Mouse (Mus musculus): ENCODE results near the gene Adgrl2. TPM values are rescaled to one million over a fixed set of nuclear protein-coding genes. Genes with fewer than 3 reads are reported as not detected.

Gene Adgrl2
- polyA plus RNA-seq, 1 experiment: 6.6 TPM

- 12% methylated on average over 12 of the region's 12 CpGs for WGBS
- no peak overlapping the region; the same call in 1 of the 2 replicates for H3K4me3 ChIP-seq (ENCODE audit: extremely low read depth, insufficient read depth, insufficient read length)
- no peak for DNase-seq (ENCODE audit: low read depth in 1 of 2, low spot score in 2 of 2)
Measured at GRCm38 (mm10) chr3:148852556-148852955, 137.8 kb downstream of the Adgrl2 start.

GRCm38 (mm10) chr3:148850821-148851220 lies 139.5 kb downstream of the Adgrl2 start:
- H3K4me3 ChIP-seq (ENCODE audit: extremely low read depth, insufficient read depth, insufficient read length): no peak overlapping the region
- no peak for DNase-seq (ENCODE audit: low read depth in 1 of 2, low spot score in 2 of 2)
- H3K4me1 ChIP-seq (ENCODE audit: control insufficient read depth, insufficient read depth, insufficient read length): peaks cover 3% of the 10 kb centered on the region; the same call in 1 of the 2 replicates
- 76% methylated on average over 4 of the region's 4 CpGs for WGBS
- H3K27me3 ChIP-seq (ENCODE audit: control insufficient read depth, insufficient read depth, low read length): no peaks in the 10 kb centered on the region
- no peak overlapping the region for H3K27ac ChIP-seq (ENCODE audit: insufficient read depth, low read length)
- TF ChIP-seq CTCF (IDR thresholded peaks at IDR 0.05; ENCODE audit: extremely low read depth, insufficient read depth, insufficient read length, insufficient replicate concordance): no peak
- no peaks in the 10 kb centered on the region for H3K36me3 ChIP-seq (ENCODE audit: control insufficient read depth, insufficient read depth, low read length)

More at GRCm38 (mm10) chr3:148852556-148852955, 137.8 kb downstream of the Adgrl2 start:
- Histone ChIP-seq H3K36me3 (ENCODE audit: control insufficient read depth, insufficient read depth, low read length) (no peaks in the 10 kb centered on the region), H3K27ac (ENCODE audit: insufficient read depth, low read length) (no peak overlapping the region), H3K4me1 (ENCODE audit: control insufficient read depth, insufficient read depth, insufficient read length) (peaks cover 3% of the 10 kb centered on the region; the same call in 1 of the 2 replicates), H3K27me3 (ENCODE audit: control insufficient read depth, insufficient read depth, low read length) (no peaks in the 10 kb centered on the region)
- TF ChIP-seq POLR2A (IDR thresholded peaks at IDR 0.05; ENCODE audit: low read depth, low read length) (no peak), CTCF (IDR thresholded peaks at IDR 0.05; ENCODE audit: extremely low read depth, insufficient read depth, insufficient read length, insufficient replicate concordance) (no peak)

GRCm38 (mm10) chr3:148848366-148848765 lies 142.0 kb downstream of the Adgrl2 start:
- Histone ChIP-seq H3K36me3 (ENCODE audit: control insufficient read depth, insufficient read depth, low read length) (no peaks in the 10 kb centered on the region), H3K27ac (ENCODE audit: insufficient read depth, low read length) (no peak overlapping the region), H3K27me3 (ENCODE audit: control insufficient read depth, insufficient read depth, low read length) (no peaks in the 10 kb centered on the region), H3K4me3 (ENCODE audit: extremely low read depth, insufficient read depth, insufficient read length) (no peak overlapping the region), H3K4me1 (ENCODE audit: control insufficient read depth, insufficient read depth, insufficient read length) (peaks cover 3% of the 10 kb centered on the region; the same call in 1 of the 2 replicates)
- no peak for DNase-seq (ENCODE audit: low read depth in 1 of 2, low spot score in 2 of 2)
- TF ChIP-seq POLR2A (IDR thresholded peaks at IDR 0.05; ENCODE audit: low read depth, low read length): no peak
- no peak for TF ChIP-seq CTCF (IDR thresholded peaks at IDR 0.05; ENCODE audit: extremely low read depth, insufficient read depth, insufficient read length, insufficient replicate concordance)
- 86% methylated on average over 2 of the region's 2 CpGs for WGBS

GRCm38 (mm10) chr3:148844182-148844581 lies 146.2 kb downstream of the Adgrl2 start:
- DNase-seq (ENCODE audit: low read depth in 1 of 2, low spot score in 2 of 2): no peak
- TF ChIP-seq CTCF (IDR thresholded peaks at IDR 0.05; ENCODE audit: extremely low read depth, insufficient read depth, insufficient read length, insufficient replicate concordance) (no peak), POLR2A (IDR thresholded peaks at IDR 0.05; ENCODE audit: low read depth, low read length) (no peak)
- Histone ChIP-seq H3K4me1 (ENCODE audit: control insufficient read depth, insufficient read depth, insufficient read length) (no peaks in the 10 kb centered on the region), H3K36me3 (ENCODE audit: control insufficient read depth, insufficient read depth, low read length) (no peaks in the 10 kb centered on the region), H3K4me3 (ENCODE audit: extremely low read depth, insufficient read depth, insufficient read length) (no peak overlapping the region), H3K27ac (ENCODE audit: insufficient read depth, low read length) (no peak overlapping the region), H3K27me3 (ENCODE audit: control insufficient read depth, insufficient read depth, low read length) (no peaks in the 10 kb centered on the region)
- WGBS: 58% methylated on average over 6 of the region's 6 CpGs

GRCm38 (mm10) chr3:148842533-148842932 lies 147.8 kb downstream of the Adgrl2 start:
- no peaks in the 10 kb centered on the region for H3K4me1 ChIP-seq (ENCODE audit: control insufficient read depth, insufficient read depth, insufficient read length)
- H3K4me3 ChIP-seq (ENCODE audit: extremely low read depth, insufficient read depth, insufficient read length): no peak overlapping the region
- no peak for DNase-seq (ENCODE audit: low read depth in 1 of 2, low spot score in 2 of 2)
- H3K27me3 ChIP-seq (ENCODE audit: control insufficient read depth, insufficient read depth, low read length): no peaks in the 10 kb centered on the region
- WGBS: 94% methylated on average over 7 of the region's 7 CpGs
- H3K27ac ChIP-seq (ENCODE audit: insufficient read depth, low read length): no peak overlapping the region
- no peak for TF ChIP-seq POLR2A (IDR thresholded peaks at IDR 0.05; ENCODE audit: low read depth, low read length)
- no peak for TF ChIP-seq CTCF (IDR thresholded peaks at IDR 0.05; ENCODE audit: extremely low read depth, insufficient read depth, insufficient read length, insufficient replicate concordance)
- no peaks in the 10 kb centered on the region for H3K36me3 ChIP-seq (ENCODE audit: control insufficient read depth, insufficient read depth, low read length)

GRCm38 (mm10) chr3:148838835-148839296 lies 151.5 kb downstream of the Adgrl2 start:
- H3K36me3 ChIP-seq (ENCODE audit: control insufficient read depth, insufficient read depth, low read length): no peaks in the 10 kb centered on the region
- 96% methylated on average over 13 of the region's 13 CpGs for WGBS
- no peaks in the 10 kb centered on the region for H3K4me1 ChIP-seq (ENCODE audit: control insufficient read depth, insufficient read depth, insufficient read length)
- H3K27me3 ChIP-seq (ENCODE audit: control insufficient read depth, insufficient read depth, low read length): no peaks in the 10 kb centered on the region
- DNase-seq (ENCODE audit: low read depth in 1 of 2, low spot score in 2 of 2): no peak
- TF ChIP-seq POLR2A (IDR thresholded peaks at IDR 0.05; ENCODE audit: low read depth, low read length) (no peak), CTCF (IDR thresholded peaks at IDR 0.05; ENCODE audit: extremely low read depth, insufficient read depth, insufficient read length, insufficient replicate concordance) (no peak)
- no peak overlapping the region for H3K27ac ChIP-seq (ENCODE audit: insufficient read depth, low read length)
- no peak overlapping the region for H3K4me3 ChIP-seq (ENCODE audit: extremely low read depth, insufficient read depth, insufficient read length)

GRCm38 (mm10) chr3:148838095-148838834 lies 152.1 kb downstream of the Adgrl2 start:
- Histone ChIP-seq H3K27ac (ENCODE audit: insufficient read depth, low read length) (no peak overlapping the region), H3K36me3 (ENCODE audit: control insufficient read depth, insufficient read depth, low read length) (no peaks in the 10 kb centered on the region), H3K4me1 (ENCODE audit: control insufficient read depth, insufficient read depth, insufficient read length) (no peaks in the 10 kb centered on the region), H3K4me3 (ENCODE audit: extremely low read depth, insufficient read depth, insufficient read length) (no peak overlapping the region), H3K27me3 (ENCODE audit: control insufficient read depth, insufficient read depth, low read length) (no peaks in the 10 kb centered on the region)
- WGBS: 93% methylated on average over 13 of the region's 13 CpGs
- TF ChIP-seq POLR2A (IDR thresholded peaks at IDR 0.05; ENCODE audit: low read depth, low read length) (no peak), CTCF (IDR thresholded peaks at IDR 0.05; ENCODE audit: extremely low read depth, insufficient read depth, insufficient read length, insufficient replicate concordance) (no peak)
- no peak for DNase-seq (ENCODE audit: low read depth in 1 of 2, low spot score in 2 of 2)

All from spleen, adult 2 months (tissue).